Mouse (Mus musculus) layer of hippocampus, postnatal 36 days (tissue): Measurements from ENCODE around the gene Olfr283. TPM values are rescaled to one million over a fixed set of nuclear protein-coding genes. Genes with fewer than 3 reads are reported as not detected.

ENCODE experiments used
- total RNA-seq, 2 experiments: library from RNA; stranded (reverse); gene quantifications; 2 replicates each; pipeline ENCODE4 v1.2.3; 2021

Olfr283 gene
- total RNA-seq, 2 experiments from 2014 or later = not detected

Other genes with a start within 250 kb of the Olfr283 start
- gene Asb8, start 215.3 kb downstream of the Olfr283 start, total RNA-seq = 10 to 100 TPM; 46.6 to 52.1 TPM
- gene Ccdc184, start 213.8 kb downstream of the Olfr283 start, total RNA-seq = 10 to 100 TPM; 11.1 to 11.6 TPM
- under 1 TPM; 0.18 to 0.40 TPM for gene Olfr288, start 185.4 kb downstream of the Olfr283 start, total RNA-seq
- not detected for gene Gm44579, start 160.0 kb downstream of the Olfr283 start, total RNA-seq
- gene Olfr287, start 159.9 kb downstream of the Olfr283 start, total RNA-seq = 1 to 10 TPM; 3.9 to 4.2 TPM
- not detected for gene Olfr286, start 146.5 kb downstream of the Olfr283 start, total RNA-seq
- not detected for gene H1fnt, start 123.7 kb downstream of the Olfr283 start, total RNA-seq
- gene Zfp641, start 84.8 kb downstream of the Olfr283 start, total RNA-seq = 1 to 10 TPM; 6.1 to 6.3 TPM
- not detected for gene Olfr285, start 63.6 kb downstream of the Olfr283 start, total RNA-seq
- gene Olfr284, start 40.0 kb downstream of the Olfr283 start, total RNA-seq = not detected
- not detected for gene Olfr282, start 50.3 kb upstream of the Olfr283 start, total RNA-seq
- gene Olfr281, start 71.6 kb upstream of the Olfr283 start, total RNA-seq = not detected
- not detected for gene OR5BS1P, start 89.0 kb upstream of the Olfr283 start, total RNA-seq
- gene Lalba, start 101.8 kb upstream of the Olfr283 start, total RNA-seq = not detected
- not detected for gene Olfr279, start 111.5 kb upstream of the Olfr283 start, total RNA-seq
- 10 to 100 TPM; 62.6 to 64.2 TPM for gene Kansl2, start 153.3 kb upstream of the Olfr283 start, total RNA-seq
- 10 to 100 TPM; 37.5 to 49.6 TPM for gene Ccnt1, start 190.0 kb upstream of the Olfr283 start, total RNA-seq
- not detected for gene 4930415O20Rik, start 190.1 kb upstream of the Olfr283 start, total RNA-seq
- 10 to 100 TPM; 43.7 to 48.8 TPM for gene Adcy6, start 229.1 kb upstream of the Olfr283 start, total RNA-seq
- 100 to 1,000 TPM; 198 to 206 TPM for gene Cacnb3, start 249.9 kb upstream of the Olfr283 start, total RNA-seq